Mouse (Mus musculus): ENCODE results near the gene Gm10271. TPM values are rescaled to one million over a fixed set of nuclear protein-coding genes. Genes with fewer than 3 reads are reported as not detected.

The Gm10271 gene
- total RNA-seq, 2 experiments from 2014 or later = not detected

GRCm38 (mm10) chr10:116943025-116943424 is 29.4 kb downstream of the Gm10271 start:
- intact Hi-C loops (cut with DNase I) = loop anchor here (5.0 kb wide), 1 partner anchor 89 kb away; no protein-coding TSS in a partner anchor
- DNase-seq = no peak

GRCm38 (mm10) chr10:116935028-116935427 is 37.4 kb downstream of the Gm10271 start:
- no peak for DNase-seq
- intact Hi-C loops (cut with DNase I) = no loop called here

GRCm38 (mm10) chr10:116933794-116934193 is 38.6 kb downstream of the Gm10271 start:
- DNase-seq = no peak

GRCm38 (mm10) chr10:116932418-116932817 is 40.0 kb downstream of the Gm10271 start:
- intact Hi-C loops (cut with DNase I) = no loop called here
- no peak for DNase-seq

More at GRCm38 (mm10) chr10:116933794-116934193, 38.6 kb downstream of the Gm10271 start:
- intact Hi-C loops (cut with DNase I) = no loop called here

- intact Hi-C loops (cut with DNase I) = no loop called here
- no peak for DNase-seq
Observed at GRCm38 (mm10) chr10:116931497-116932179, 40.8 kb downstream of the Gm10271 start.

- no peak for DNase-seq
- intact Hi-C loops (cut with DNase I) = no loop called here
Observed at GRCm38 (mm10) chr10:116930936-116931335, 41.5 kb downstream of the Gm10271 start.

- intact Hi-C loops (cut with DNase I) = no loop called here
- DNase-seq = no peak
Observed at GRCm38 (mm10) chr10:116930506-116930905, 41.9 kb downstream of the Gm10271 start.

- no peak for DNase-seq
- intact Hi-C loops (cut with DNase I) = no loop called here
Observed at GRCm38 (mm10) chr10:116928826-116929225, 43.6 kb downstream of the Gm10271 start.

GRCm38 (mm10) chr10:116926428-116927113 is 45.8 kb downstream of the Gm10271 start:
- intact Hi-C loops (cut with DNase I) = no loop called here
- DNase-seq = no peak

- DNase-seq = no peak
- intact Hi-C loops (cut with DNase I) = no loop called here
Observed at GRCm38 (mm10) chr10:116923651-116924495, 48.5 kb downstream of the Gm10271 start.

- intact Hi-C loops (cut with DNase I) = no loop called here
- DNase-seq = no peak
Observed at GRCm38 (mm10) chr10:116922161-116922560, 50.2 kb downstream of the Gm10271 start.

- intact Hi-C loops (cut with DNase I) = no loop called here
- no peak for DNase-seq
Observed at GRCm38 (mm10) chr10:116921416-116921815, 51.0 kb downstream of the Gm10271 start.

GRCm38 (mm10) chr10:116920641-116921040 is 51.8 kb downstream of the Gm10271 start:
- DNase-seq = no peak
- intact Hi-C loops (cut with DNase I) = no loop called here

- no peak for DNase-seq
- intact Hi-C loops (cut with DNase I) = no loop called here
Observed at GRCm38 (mm10) chr10:116919368-116920317, 52.8 kb downstream of the Gm10271 start.

GRCm38 (mm10) chr10:116916581-116916980 is 55.8 kb downstream of the Gm10271 start:
- no peak for DNase-seq
- intact Hi-C loops (cut with DNase I) = no loop called here

- intact Hi-C loops (cut with DNase I) = no loop called here
- no peak for DNase-seq
Observed at GRCm38 (mm10) chr10:116915286-116915685, 57.1 kb downstream of the Gm10271 start.

- intact Hi-C loops (cut with DNase I) = no loop called here
- no peak for DNase-seq
Observed at GRCm38 (mm10) chr10:116914586-116914985, 57.8 kb downstream of the Gm10271 start.

- no peak for DNase-seq
- intact Hi-C loops (cut with DNase I) = no loop called here
Observed at GRCm38 (mm10) chr10:116913647-116914273, 58.6 kb downstream of the Gm10271 start.

GRCm38 (mm10) chr10:116912850-116913249 is 59.6 kb downstream of the Gm10271 start:
- intact Hi-C loops (cut with DNase I) = no loop called here
- no peak for DNase-seq
